Comparison of ENCODE assay signal across 9 mouse cellular contexts in the genomic region with DNA sequence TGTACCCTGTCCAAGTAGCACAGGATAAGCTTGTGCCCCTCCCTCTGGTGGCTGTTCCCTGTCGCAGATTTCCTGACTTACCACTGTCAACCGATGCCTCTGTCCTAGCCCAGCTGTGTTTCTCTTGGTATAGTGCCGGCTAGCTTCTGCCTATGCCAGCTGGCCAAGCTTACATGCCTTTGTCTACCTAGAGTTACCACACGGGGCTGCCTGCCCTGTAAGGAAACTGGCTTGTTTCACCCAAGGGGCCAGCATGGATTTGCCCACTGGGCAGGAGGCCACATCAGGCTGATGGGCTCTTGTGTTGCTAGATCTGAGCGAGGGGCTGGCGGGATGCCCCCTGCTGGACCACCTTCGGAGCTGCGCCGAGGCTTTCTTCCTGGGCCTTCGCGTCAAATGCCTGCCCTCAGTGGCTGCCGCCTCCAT. TPM values are rescaled to one million over a fixed set of nuclear protein-coding genes. Genes with fewer than 3 reads are reported as not detected.
A peak's percentile ranks its signal among the peaks of the same experiment; 100 is the strongest.
DNase-seq lines count a peak whose midpoint lies in the region; ATAC-seq and TF ChIP-seq lines count a peak whose summit lies in the region.
"Had no signal": no experiment of that assay in that cellular context is flagged by ENCODE, and none has a peak within 500 bp of the region (broad histone marks: within the 10 kb centered on the region; RNA-seq: fewer than 3 reads in every experiment).

No protein-coding gene starts in this region.

- H3K4me3 ChIP-seq in gastrocnemius, adult 2 months: no peak overlapping the region
- H3K4me3 ChIP-seq in forebrain, embryonic 14.5 days (ENCODE audit: low read depth, low read length): no peak overlapping the region
- H3K4me3 ChIP-seq in midbrain, embryonic 16.5 days (ENCODE audit: low read depth, low read length): no peak overlapping the region

- no peak for DNase-seq in gastrocnemius, adult 2 months
- no peak for DNase-seq in gastrocnemius, adult 8-10 months (ENCODE audit: low spot score in 2 of 2)
- DNase-seq in right cerebral cortex, postnatal 10 days (ENCODE audit: low spot score in 2 of 2): peak; percentile 68 to 75
- DNase-seq in right cerebral cortex, adult 2 months (ENCODE audit: low spot score in 2 of 2): no peak
- peak; percentile 36 for DNase-seq in forebrain, embryonic 14.5 days (ENCODE audit: low spot score)
- no peak for DNase-seq in spleen, adult 18-20 months
- no peak for DNase-seq in gastrocnemius, postnatal 10 days
- DNase-seq: adrenal gland, postnatal 36 days had no signal

- H3K27me3 ChIP-seq in forebrain, embryonic 14.5 days (replicated peaks; ENCODE audit: control insufficient read depth, insufficient read depth, low read length): no peaks in the 10 kb centered on the region
- H3K27me3 ChIP-seq in midbrain, embryonic 16.5 days (ENCODE audit: control insufficient read depth, insufficient read depth, low read depth, low read length): no peaks in the 10 kb centered on the region

- H3K9ac ChIP-seq in forebrain, embryonic 14.5 days (ENCODE audit: low read length): no peak overlapping the region
- H3K9ac ChIP-seq in midbrain, embryonic 16.5 days (ENCODE audit: low read depth, low read length): no peak overlapping the region

- no peaks in the 10 kb centered on the region for H3K36me3 ChIP-seq in forebrain, embryonic 14.5 days (ENCODE audit: control insufficient read depth, insufficient read depth, low read length)
- no peaks in the 10 kb centered on the region for H3K36me3 ChIP-seq in midbrain, embryonic 16.5 days (ENCODE audit: control insufficient read depth, insufficient read depth, low read length)

- WGBS in forebrain, embryonic 14.5 days: 24% methylated on average over 12 of the region's 12 CpGs
- WGBS in midbrain, embryonic 16.5 days: 30% methylated on average over 12 of the region's 12 CpGs

- intact Hi-C loops in gastrocnemius, adult 2 months (cut with DNase I): no loop called here

- no peak overlapping the region for H3K27ac ChIP-seq in gastrocnemius, adult 2 months
- H3K27ac ChIP-seq in forebrain, embryonic 14.5 days (ENCODE audit: low read depth, low read length): no peak overlapping the region
- H3K27ac ChIP-seq in midbrain, embryonic 16.5 days (ENCODE audit: low read length): no peak overlapping the region

- no peak overlapping the region for H3K4me2 ChIP-seq in forebrain, embryonic 14.5 days (ENCODE audit: low read length)
- no peak overlapping the region for H3K4me2 ChIP-seq in midbrain, embryonic 16.5 days (ENCODE audit: low read length)

- H3K9me3 ChIP-seq in forebrain, embryonic 14.5 days (replicated peaks; ENCODE audit: control insufficient read depth, low read length): no peaks in the 10 kb centered on the region
- H3K9me3 ChIP-seq in midbrain, embryonic 16.5 days (replicated peaks; ENCODE audit: control insufficient read depth, low read length, poor library complexity, severe bottlenecking): no peaks in the 10 kb centered on the region

- peak; percentile 23; the same call in 1 of the 2 replicates for TF ChIP-seq CTCF in gastrocnemius, adult 2 months (IDR thresholded peaks at IDR 0.05)

- ATAC-seq in forebrain, embryonic 14.5 days: peak; percentile 52
- ATAC-seq in midbrain, embryonic 16.5 days: peak; percentile 54; the same call in 1 of the 2 replicates

- H3K4me1 ChIP-seq in forebrain, embryonic 14.5 days (ENCODE audit: control insufficient read depth, insufficient read depth, low read length): 0 out of 2 replicates have a peak, but pooled peaks cover 2% of the 10 kb centered on the region
- H3K4me1 ChIP-seq in midbrain, embryonic 16.5 days (ENCODE audit: control insufficient read depth, insufficient read depth, low read length): peaks cover 2% of the 10 kb centered on the region; the same call in 1 of the 2 replicates

RNA-seq across cellular contexts. Expression of a gene that starts 19.8 kb away (rescaled TPM):
- total RNA-seq in gastrocnemius, adult 2 months (2021): under 1 TPM in 1 of 2 experiments, not detected in 1; 0.17 TPM
- total RNA-seq in gastrocnemius, adult 8-10 months (2022): under 1 TPM in 3 of 4 experiments, not detected in 1; 0.12 to 0.18 (median 0.17) TPM
- 2.6 and 3.6 TPM in 2 replicates for polyA plus RNA-seq in forebrain, embryonic 14.5 days (2014; fragmentation: Nextera tagmentation; extraction: Ambion mirVana)
- 5.7 and 11.6 TPM in 2 replicates for polyA plus RNA-seq in midbrain, embryonic 16.5 days (2015; fragmentation: Nextera tagmentation; extraction: Ambion mirVana)
- 1 to 10 TPM in 1 of 2 experiments, under 1 TPM in 1; 0.45 to 1.1 TPM for total RNA-seq in gastrocnemius, postnatal 10 days (2021)

RNA-seq across cellular contexts. Expression of a gene that starts 38.9 kb away (rescaled TPM):
- total RNA-seq in gastrocnemius, adult 2 months (2021): 1 to 10 TPM; 4.9 to 5.5 TPM
- 1 to 10 TPM; 4.6 to 5.8 (median 5.2) TPM for total RNA-seq in gastrocnemius, adult 8-10 months (2022)
- 14.3 and 19.8 TPM in 2 replicates for polyA plus RNA-seq in forebrain, embryonic 14.5 days (2014; fragmentation: Nextera tagmentation; extraction: Ambion mirVana)
- 21.8 and 24.8 TPM in 2 replicates for polyA plus RNA-seq in midbrain, embryonic 16.5 days (2015; fragmentation: Nextera tagmentation; extraction: Ambion mirVana)
- total RNA-seq in gastrocnemius, postnatal 10 days (2021): 1 to 10 TPM; 8.9 to 9.4 TPM

RNA-seq across cellular contexts. Expression of a gene that starts 41.5 kb away (rescaled TPM):
- 1 to 10 TPM; 2.2 to 3.3 TPM for total RNA-seq in gastrocnemius, adult 2 months (2021)
- 1 to 10 TPM; 1.0 to 2.9 (median 1.4) TPM for total RNA-seq in gastrocnemius, adult 8-10 months (2022)
- polyA plus RNA-seq in forebrain, embryonic 14.5 days (2014; fragmentation: Nextera tagmentation; extraction: Ambion mirVana): 13.4 and 18.9 TPM in 2 replicates
- 30.5 and 31.5 TPM in 2 replicates for polyA plus RNA-seq in midbrain, embryonic 16.5 days (2015; fragmentation: Nextera tagmentation; extraction: Ambion mirVana)
- total RNA-seq in gastrocnemius, postnatal 10 days (2021): 1 to 10 TPM; 8.3 to 9.0 TPM

Comparison
In these comparisons a context has a peak if more than half of its experiments do, and no peak if none do; other contexts are left out.
1. DNase-seq: peak in right cerebral cortex, postnatal 10 days (2 of 2) and forebrain, embryonic 14.5 days (single experiment); none in gastrocnemius, adult 2 months (single experiment), gastrocnemius, adult 8-10 months (0 of 2), right cerebral cortex, adult 2 months (0 of 2), spleen, adult 18-20 months (0 of 2) and gastrocnemius, postnatal 10 days (single experiment).